Mouse (Mus musculus): Measurements from ENCODE around the gene Tnrc18.

DNA sequence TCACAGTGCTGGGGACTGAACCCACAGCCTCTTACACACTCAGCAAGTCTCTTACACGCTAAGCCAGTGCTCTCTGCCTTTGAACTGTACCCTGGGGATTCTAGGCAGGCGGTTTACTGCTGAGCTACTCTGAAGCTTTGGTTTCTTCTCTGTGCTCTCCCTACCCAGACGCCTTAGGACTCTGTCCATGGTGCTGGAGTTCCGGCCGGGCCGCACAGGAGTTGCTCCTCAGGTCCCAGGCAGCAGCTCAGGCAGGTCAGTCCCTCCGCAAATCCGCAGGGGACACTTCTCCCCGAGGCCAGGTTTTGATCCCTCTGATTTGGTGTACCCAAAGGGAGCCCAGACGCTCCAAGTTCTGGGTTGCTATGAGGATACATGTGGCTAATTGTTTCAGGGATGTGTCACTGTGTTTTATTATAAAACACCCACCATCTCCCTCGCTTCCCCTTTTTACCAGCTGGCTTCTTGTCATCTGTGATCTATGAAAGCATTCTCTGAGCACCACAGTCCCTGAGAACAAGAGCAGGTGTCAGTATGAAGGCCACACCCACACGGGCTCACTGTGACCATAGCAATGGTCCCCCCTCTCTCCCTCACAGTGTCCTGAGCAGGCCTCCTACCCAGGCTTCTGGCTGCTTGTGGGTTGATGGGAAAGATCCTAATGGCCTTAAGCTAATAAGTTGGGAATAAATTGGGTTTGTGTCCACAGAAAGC is 122.7 kb downstream of the Tnrc18 start:
- no peak for TF ChIP-seq GATA1 (IDR thresholded peaks at IDR 0.05; ENCODE audit: low read length)
- no peak for TF ChIP-seq TAL1 (IDR thresholded peaks at IDR 0.05; ENCODE audit: low read length)

Data from erythroblast, embryonic 14.5 days (primary cell).